Mouse (Mus musculus): Measurements from ENCODE around the gene B130006D01Rik.

DNA sequence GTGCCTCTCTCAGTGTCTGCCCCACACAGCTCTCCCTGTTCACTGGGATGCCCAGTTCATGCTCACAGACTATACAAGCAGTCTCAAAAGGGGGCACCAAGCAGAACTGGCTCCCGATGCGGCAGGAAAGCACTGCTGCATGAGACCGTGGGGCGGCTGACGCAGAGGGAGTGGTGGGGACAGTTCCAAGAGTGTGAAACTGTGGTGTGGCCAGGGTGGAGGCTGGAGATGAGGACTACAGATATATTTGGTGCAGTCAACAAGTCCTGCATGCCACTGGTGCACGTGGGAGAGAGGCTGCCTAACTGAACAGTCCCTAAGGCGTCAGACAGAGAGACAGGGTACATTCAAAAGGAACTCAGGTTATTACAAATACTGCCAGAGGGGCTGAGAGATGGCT is 34.4 kb upstream of the B130006D01Rik start:
- no peak for TF ChIP-seq CTCF (IDR thresholded peaks at IDR 0.05; ENCODE audit: borderline replicate concordance, insufficient read depth, low read length)
- TF ChIP-seq POLR2A (IDR thresholded peaks at IDR 0.05; ENCODE audit: low read depth, low read length) = no peak

All from embryonic fibroblast, embryonic 13.5 days (primary cell).